Mouse (Mus musculus) skeletal muscle tissue, adult 2 months (tissue): ENCODE measurements at regions not wholly inside any gene's neighbourhood (a gene's known extent, or its start where the extent isn't known, plus 50 kb on each side); places are given as distances from the start of the nearest gene placed in this dataset.

ENCODE experiments used
- DNase-seq: peaks from one replicate; pipeline ENCODE4 v3.0.0-alpha.2; 2012; ENCODE audit warnings: low read depth, low spot score

DNA sequence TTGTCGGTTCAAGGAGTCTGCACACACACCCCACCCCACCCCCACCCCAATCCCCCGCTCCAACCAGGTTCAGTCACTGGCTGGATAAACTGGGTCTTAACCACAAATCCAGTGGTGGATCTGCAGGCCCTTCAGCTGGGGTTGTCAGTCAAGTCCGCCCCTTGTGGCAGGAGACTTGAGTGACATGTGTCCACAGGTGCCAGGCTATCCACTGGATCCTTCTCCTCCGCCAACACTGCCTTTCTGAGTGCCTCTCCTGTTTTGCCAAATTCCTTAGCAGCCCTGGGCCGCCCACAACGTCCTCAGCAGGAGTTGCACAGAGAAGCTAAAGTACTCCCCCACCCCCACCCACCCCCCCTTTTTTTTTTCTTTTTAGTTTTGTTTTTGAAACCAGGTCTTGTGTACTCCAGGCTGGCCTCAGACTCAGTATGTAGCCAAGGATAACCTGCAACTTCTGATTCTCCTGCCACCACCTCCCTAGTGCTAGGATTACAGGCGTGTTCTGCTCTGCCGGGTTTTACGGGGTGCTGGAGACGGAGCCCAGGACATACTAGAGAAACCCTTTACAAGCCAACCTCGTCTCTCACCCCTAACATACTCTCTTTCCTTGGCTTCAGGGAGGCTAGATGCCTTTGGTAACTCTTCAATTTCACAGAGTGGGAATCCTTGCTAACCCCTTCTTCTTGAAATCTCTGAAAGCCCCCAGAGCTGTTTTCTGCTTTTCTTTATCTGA, 57.2 kb upstream of the Zfp280d start:
- DNase-seq: peak; percentile 70

DNA sequence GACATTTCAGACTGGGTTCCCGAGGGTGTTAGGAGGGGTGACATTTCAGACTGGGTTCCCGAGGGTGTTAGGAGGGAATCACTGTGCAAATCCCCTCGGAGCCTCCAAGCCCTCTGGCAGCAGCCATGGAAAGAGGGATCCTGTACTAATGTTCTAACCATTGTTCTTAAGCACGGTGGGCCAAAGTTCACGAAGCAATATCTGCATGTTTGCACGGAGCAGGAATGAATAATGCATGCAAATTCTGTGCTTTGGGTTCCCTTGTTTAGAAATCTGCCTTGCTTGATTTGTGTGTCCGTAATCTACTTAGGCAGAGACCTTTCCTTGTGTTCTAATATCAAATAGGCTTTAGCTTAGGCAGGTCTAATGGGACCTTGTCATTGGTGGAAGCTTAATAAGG, 55.9 kb upstream of the Zfp280d start:
- no peak for DNase-seq

DNA sequence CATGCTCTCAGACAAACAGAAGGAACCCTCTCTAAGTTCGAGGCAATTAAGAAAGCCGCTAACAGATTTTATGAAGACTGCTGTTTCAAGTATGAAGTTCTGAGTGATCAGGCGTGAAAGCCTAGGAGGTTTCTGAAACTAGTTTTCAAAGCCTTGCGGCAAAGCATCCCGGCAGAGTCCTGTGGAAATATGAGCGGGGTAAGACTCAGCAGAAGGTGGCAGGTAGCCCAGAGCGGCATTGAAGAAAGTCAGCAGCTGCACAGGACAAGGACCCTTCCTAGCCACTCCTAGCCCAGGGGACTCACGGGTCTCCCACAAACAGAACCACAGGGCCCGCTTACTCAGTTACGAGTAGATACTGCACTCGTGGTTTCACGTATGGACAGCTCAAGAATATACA, 54.8 kb upstream of the Zfp280d start:
- DNase-seq: peak; percentile 31

DNA sequence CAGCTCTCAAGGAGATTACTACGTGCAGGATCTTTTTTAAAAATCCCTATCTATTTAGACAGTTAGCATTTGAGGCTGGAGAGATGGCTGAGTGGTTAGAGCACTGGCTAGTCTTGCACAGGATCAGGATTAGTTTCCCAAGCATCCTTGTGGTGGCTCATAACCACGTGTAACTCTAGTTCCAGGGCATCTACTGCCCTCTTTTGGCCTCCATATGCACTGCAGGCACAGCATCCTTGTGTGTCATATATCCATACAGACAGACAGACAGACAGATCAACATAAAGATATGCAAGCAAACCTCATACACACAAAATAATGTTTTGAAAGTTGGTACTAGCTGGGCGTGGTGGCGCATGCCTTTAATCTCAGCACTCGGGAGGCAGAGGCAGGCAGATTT, 53.3 kb upstream of the Zfp280d start:
- no peak for DNase-seq
